Mouse (Mus musculus) cerebellum, adult 2 months (tissue): ENCODE measurements at regions not wholly inside any gene's neighbourhood (a gene's known extent, or its start where the extent isn't known, plus 50 kb on each side); places are given as distances from the start of the nearest gene placed in this dataset.

Source experiments
- DNase-seq, 2 experiments: peaks; one replicate each; pipeline ENCODE4 v3.0.0; 2021
- H3K27ac ChIP-seq: fragments of 200-500 bp; 2 replicates; pipeline ENCODE4 v1.5.1; 2012; ENCODE audit warnings: low read length, control low read depth, inconsistent platforms; ENCODE audit not compliant: insufficient read depth
- H3K27me3 ChIP-seq: fragments of 200-500 bp; 2 replicates; pipeline ENCODE4 v1.6.1; 2012; ENCODE audit warnings: inconsistent platforms, mild to moderate bottlenecking, low read length, moderate library complexity; ENCODE audit not compliant: control insufficient read depth, insufficient read depth
- H3K4me1 ChIP-seq: fragments of 200-500 bp; 2 replicates; pipeline ENCODE4 v1.6.1; 2011; ENCODE audit warnings: low read length; ENCODE audit not compliant: control insufficient read depth, insufficient read depth
- H3K4me3 ChIP-seq: fragments of 200-500 bp; replicated peaks from 2 replicates; pipeline ENCODE3; 2011; ENCODE audit warnings: mild to moderate bottlenecking, low read depth, low read length, control low read depth; ENCODE audit not compliant: insufficient read depth
- CTCF ChIP-seq: fragments of 200-500 bp; IDR thresholded peaks from 2 replicates; pipeline ENCODE4 v1.5.1; 2011; ENCODE audit warnings: low read depth, mild to moderate bottlenecking, control low read depth, low read length, moderate library complexity, borderline replicate concordance; ENCODE audit not compliant: insufficient read depth
- POLR2A ChIP-seq: fragments of 200-500 bp; IDR thresholded peaks from 2 replicates; pipeline ENCODE4 v1.6.1; 2011; ENCODE audit warnings: low read length, control low read depth, borderline replicate concordance; ENCODE audit not compliant: insufficient read depth
- WGBS: fragments of 180-500 bp; shearing (Covaris S2); methylation state at CpG from one replicate; pipeline ENCODE4 v1.1.7; 2018; 5-methylcytosine and 5-hydroxymethylcytosine counted together

- no peak overlapping the region for H3K4me3 ChIP-seq
- TF ChIP-seq CTCF (no peak), POLR2A (no peak)
- WGBS, result 69% methylated on average over 5 of the region's 5 CpGs
Observed at GRCm38 (mm10) chr1:166735545-166735944, 53.9 kb upstream of the Fmo9 start.

DNA sequence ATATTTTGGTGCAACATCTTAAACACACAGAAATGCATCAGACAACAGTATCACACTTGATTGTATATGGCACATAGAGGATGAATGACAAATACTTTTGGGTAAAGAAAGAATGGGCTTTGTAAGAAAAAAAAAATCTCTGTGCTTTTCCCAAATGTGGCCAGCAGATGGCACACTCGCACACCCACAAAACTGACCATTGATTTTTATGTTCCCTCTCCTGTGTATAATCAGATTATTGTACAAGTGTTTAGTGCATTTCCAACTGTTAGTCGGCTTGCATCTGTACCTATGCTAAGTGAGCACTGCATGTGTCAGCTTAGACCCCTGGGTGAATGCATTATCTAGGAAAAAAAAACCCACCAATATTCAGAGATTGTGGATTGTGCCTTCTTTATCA lies 56.4 kb upstream of the Fmo9 start:
- no peak overlapping the region for H3K4me3 ChIP-seq
- peak; percentile 33 to 52 for DNase-seq
- WGBS, result 1% methylated on average over 2 of the region's 2 CpGs
- peaks cover 4% of the 10 kb centered on the region; the same call in 1 of the 2 replicates for H3K4me1 ChIP-seq
- H3K27ac ChIP-seq, result no peak overlapping the region
- H3K27me3 ChIP-seq, result no peaks in the 10 kb centered on the region
- TF ChIP-seq CTCF, result peak; percentile 72
- TF ChIP-seq POLR2A, result no peak

More at GRCm38 (mm10) chr1:166735545-166735944, 53.9 kb upstream of the Fmo9 start:
- no peak for DNase-seq
- Histone ChIP-seq H3K27ac (no peak overlapping the region), H3K27me3 (no peaks in the 10 kb centered on the region), H3K4me1 (peaks cover 4% of the 10 kb centered on the region)

DNA sequence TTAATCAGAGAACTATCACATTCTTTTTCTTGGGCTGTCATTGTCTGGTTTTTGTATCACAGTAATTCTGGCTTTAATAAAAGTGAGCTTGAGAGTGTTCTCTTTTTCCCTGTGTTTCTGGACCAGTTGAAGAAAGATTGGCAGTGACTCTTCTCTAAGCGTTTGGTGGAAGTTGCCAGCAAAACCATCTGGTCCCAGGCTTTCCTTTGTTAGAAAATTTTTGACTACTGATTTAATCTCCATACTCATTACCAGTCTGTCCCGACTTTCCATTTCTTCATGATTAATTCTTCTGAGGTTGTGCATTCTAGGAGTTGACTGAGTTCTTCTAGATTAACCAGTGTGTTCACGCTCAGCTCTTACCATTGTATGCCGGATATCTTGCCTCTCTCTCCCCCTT lies 68.6 kb upstream of the Fmo9 start:
- no peak overlapping the region for H3K27ac ChIP-seq
- 10% methylated on average over 4 of the region's 4 CpGs for WGBS
- H3K4me1 ChIP-seq, result peaks cover 12% of the 10 kb centered on the region; the same call in 1 of the 2 replicates
- no peaks in the 10 kb centered on the region for H3K27me3 ChIP-seq
- TF ChIP-seq CTCF (no peak), POLR2A (no peak)
- H3K4me3 ChIP-seq, result no peak overlapping the region
- DNase-seq, result peak; percentile 69 to 92

- H3K27ac ChIP-seq, result no peak overlapping the region
Observed at GRCm38 (mm10) chr1:166750777-166751176, 69.1 kb upstream of the Fmo9 start.

GRCm38 (mm10) chr1:166751436-166751835 lies 69.8 kb upstream of the Fmo9 start:
- H3K27me3 ChIP-seq, result no peaks in the 10 kb centered on the region
- TF ChIP-seq POLR2A, result no peak
- TF ChIP-seq CTCF, result no peak
- no peak overlapping the region for H3K4me3 ChIP-seq
- WGBS, result 93% methylated on average over 3 of the region's 3 CpGs
- no peak overlapping the region for H3K27ac ChIP-seq
- H3K4me1 ChIP-seq, result peaks cover 12% of the 10 kb centered on the region; the same call in 1 of the 2 replicates
- peak; percentile 45 to 65 for DNase-seq

More at GRCm38 (mm10) chr1:166750777-166751176, 69.1 kb upstream of the Fmo9 start:
- no peak for DNase-seq
- H3K27me3 ChIP-seq, result no peaks in the 10 kb centered on the region
- TF ChIP-seq POLR2A, result no peak
- TF ChIP-seq CTCF, result no peak
- peaks cover 12% of the 10 kb centered on the region; the same call in 1 of the 2 replicates for H3K4me1 ChIP-seq
- H3K4me3 ChIP-seq, result no peak overlapping the region
- 77% methylated on average over 4 of the region's 4 CpGs for WGBS

- Histone ChIP-seq H3K4me3 (no peak overlapping the region), H3K27ac (no peak overlapping the region), H3K4me1 (peaks cover 12% of the 10 kb centered on the region; the same call in 1 of the 2 replicates), H3K27me3 (no peaks in the 10 kb centered on the region)
- 14% methylated on average over 6 of the region's 6 CpGs for WGBS
- TF ChIP-seq POLR2A (no peak), CTCF (no peak)
- DNase-seq, result peak; percentile 83 to 92
Observed at GRCm38 (mm10) chr1:166752990-166753709, 71.5 kb upstream of the Fmo9 start.

DNA sequence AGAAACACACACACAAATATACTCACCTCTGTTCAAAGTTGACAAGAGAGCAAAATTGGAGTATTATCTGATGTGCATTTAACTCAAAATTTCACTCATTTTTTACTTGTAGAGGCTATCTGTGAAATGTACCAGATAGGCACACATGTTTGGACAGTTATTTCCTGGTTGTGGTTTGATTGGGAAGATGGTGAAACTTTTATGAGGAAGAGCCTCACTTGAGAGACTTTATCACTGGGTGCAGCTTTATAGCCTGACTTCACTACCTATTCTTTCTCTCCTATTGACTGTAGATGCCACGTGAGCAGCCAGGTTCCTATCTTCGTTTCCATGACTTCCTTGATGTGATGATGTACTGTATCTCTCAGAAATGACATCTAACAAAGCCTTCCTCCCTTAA lies 77.3 kb upstream of the Fmo9 start:
- Histone ChIP-seq H3K4me3 (no peak overlapping the region), H3K27me3 (no peaks in the 10 kb centered on the region), H3K27ac (no peak overlapping the region), H3K4me1 (no peaks in the 10 kb centered on the region)
- TF ChIP-seq POLR2A (no peak), CTCF (no peak)
- DNase-seq, result no peak
- WGBS, result 89% methylated on average over 2 of the region's 2 CpGs

- Histone ChIP-seq H3K4me1 (no peaks in the 10 kb centered on the region), H3K4me3 (no peak overlapping the region), H3K27ac (no peak overlapping the region), H3K27me3 (no peaks in the 10 kb centered on the region)
- no peak for DNase-seq
- WGBS, result 93% methylated on average over 1 of the region's 1 CpGs
- no peak for TF ChIP-seq CTCF
- no peak for TF ChIP-seq POLR2A
Observed at GRCm38 (mm10) chr1:166773114-166773513, 91.5 kb upstream of the Fmo9 start.
